Mouse (Mus musculus): ENCODE data around the gene AC161166.1.
"Not testable (repeated sequence)": the region's sequence is repeated elsewhere in the genome, so short reads cannot be mapped to it uniquely, and the experiment has no call there.

AC161166.1 gene

GRCm38 (mm10) chr7:24485481-24485880 is 26.8 kb downstream of the AC161166.1 start:
- no peak for DNase-seq (ENCODE audit: low spot score)

GRCm38 (mm10) chr7:24483291-24483690 is 29.0 kb downstream of the AC161166.1 start:
- DNase-seq (ENCODE audit: low spot score) = not testable (repeated sequence)

GRCm38 (mm10) chr7:24482208-24483020 is 29.8 kb downstream of the AC161166.1 start:
- DNase-seq (ENCODE audit: low spot score) = no peak

- peak; percentile 88 for DNase-seq (ENCODE audit: low spot score)
Observed at GRCm38 (mm10) chr7:24481474-24482207, 30.6 kb downstream of the AC161166.1 start, which contains the start of gene Cadm4. Cadm4 (plus strand) TSS chr7:24482023.

GRCm38 (mm10) chr7:24480986-24481473 is 31.2 kb downstream of the AC161166.1 start:
- DNase-seq (ENCODE audit: low spot score) = no peak

GRCm38 (mm10) chr7:24480121-24480941 is 31.9 kb downstream of the AC161166.1 start:
- DNase-seq (ENCODE audit: low spot score) = no peak

- no peak for DNase-seq (ENCODE audit: low spot score)
Observed at GRCm38 (mm10) chr7:24479685-24480084, 32.6 kb downstream of the AC161166.1 start.

- no peak for DNase-seq (ENCODE audit: low spot score)
Observed at GRCm38 (mm10) chr7:24478911-24479310, 33.3 kb downstream of the AC161166.1 start.

GRCm38 (mm10) chr7:24476856-24477255 is 35.4 kb downstream of the AC161166.1 start:
- DNase-seq (ENCODE audit: low spot score) = no peak

GRCm38 (mm10) chr7:24476338-24476737 is 35.9 kb downstream of the AC161166.1 start:
- DNase-seq (ENCODE audit: low spot score) = no peak

GRCm38 (mm10) chr7:24474811-24475506 is 37.3 kb downstream of the AC161166.1 start:
- DNase-seq (ENCODE audit: low spot score) = no peak

- DNase-seq (ENCODE audit: low spot score) = no peak
Observed at GRCm38 (mm10) chr7:24473913-24474529, 38.2 kb downstream of the AC161166.1 start.

- DNase-seq (ENCODE audit: low spot score) = no peak
Observed at GRCm38 (mm10) chr7:24472937-24473336, 39.3 kb downstream of the AC161166.1 start.

- no peak for DNase-seq (ENCODE audit: low spot score)
Observed at GRCm38 (mm10) chr7:24472442-24472841, 39.8 kb downstream of the AC161166.1 start.

- no peak for DNase-seq (ENCODE audit: low spot score)
Observed at GRCm38 (mm10) chr7:24470356-24470755, 41.9 kb downstream of the AC161166.1 start.

- no peak for DNase-seq (ENCODE audit: low spot score)
Observed at GRCm38 (mm10) chr7:24469126-24469525, 43.1 kb downstream of the AC161166.1 start.

- no peak for DNase-seq (ENCODE audit: low spot score)
Observed at GRCm38 (mm10) chr7:24467886-24468285, 44.4 kb downstream of the AC161166.1 start.

- no peak for DNase-seq (ENCODE audit: low spot score)
Observed at GRCm38 (mm10) chr7:24466835-24467234, 45.4 kb downstream of the AC161166.1 start.

GRCm38 (mm10) chr7:24462388-24463319 is 49.6 kb downstream of the AC161166.1 start, which contains the start of gene Plaur:
Plaur (plus strand) TSS chr7:24462484.
- DNase-seq (ENCODE audit: low spot score) = no peak
